Mouse (Mus musculus): ENCODE data around the gene Nell2.

GRCm38 (mm10) chr15:95193661-95194280 is 334.6 kb downstream of the Nell2 start:
- no peak for TF ChIP-seq CTCF (IDR thresholded peaks at IDR 0.05; ENCODE audit: control insufficient read depth, insufficient read depth, insufficient read length)
- TF ChIP-seq MYOD1 (IDR thresholded peaks at IDR 0.05; ENCODE audit: control insufficient read depth, insufficient read length, low read depth): no peak
- no peak for TF ChIP-seq MAX (IDR thresholded peaks at IDR 0.05)
- no peak for TF ChIP-seq USF1 (IDR thresholded peaks at IDR 0.05; ENCODE audit: low read depth)
- no peak for TF ChIP-seq MYOG (IDR thresholded peaks at IDR 0.05; ENCODE audit: control insufficient read depth, extremely low read depth, insufficient read length)
- TF ChIP-seq CEBPB (IDR thresholded peaks at IDR 0.05; ENCODE audit: low read depth): no peak
